ENCODE assay signal across 10 mouse cellular contexts in genomic region chr2:107519326-107519725, GRCm38 (mm10).
A peak's percentile ranks its signal among the peaks of the same experiment; 100 is the strongest.
DNase-seq lines count a peak whose midpoint lies in the region; ATAC-seq and TF ChIP-seq lines count a peak whose summit lies in the region.
"Had no signal": no experiment of that assay in that cellular context is flagged by ENCODE, and none has a peak within 500 bp of the region (broad histone marks: within the 10 kb centered on the region; RNA-seq: fewer than 3 reads in every experiment).

No protein-coding gene starts in this region.

- DNase-seq in lung, embryonic 14.5 days, result peak; percentile 7
- DNase-seq in lung, postnatal 36 days, result no peak
- DNase-seq in heart, adult 9 months (ENCODE audit: low spot score in 2 of 2), result peak; percentile 1 to 6
- DNase-seq in layer of hippocampus, postnatal 25 days (ENCODE audit: extremely low spot score in 1 of 2, low spot score in 1 of 2), result peak; percentile 19 to 27
- no peak for DNase-seq in gastrocnemius, adult 8-10 months (ENCODE audit: low spot score in 2 of 2)
- DNase-seq in T-cell, adult 2 months (ENCODE audit: low spot score), result no peak

- H3K4me2 ChIP-seq in lung, embryonic 14.5 days, result no peak overlapping the region
- H3K4me2 ChIP-seq in stomach, embryonic 14.5 days (replicated peaks; ENCODE audit: low read depth, low read length), result no peak overlapping the region
- no peak overlapping the region for H3K4me2 ChIP-seq in forebrain, embryonic 15.5 days (replicated peaks)
- H3K4me2 ChIP-seq: midbrain, embryonic 12.5 days had no signal

- TF ChIP-seq CTCF in lung, embryonic 14.5 days (IDR thresholded peaks at IDR 0.05; ENCODE audit: low read depth), result no peak

- H3K9ac ChIP-seq in lung, embryonic 14.5 days, result no peak overlapping the region
- H3K9ac ChIP-seq in stomach, embryonic 14.5 days (replicated peaks; ENCODE audit: low read depth, low read length), result no peak overlapping the region
- no peak overlapping the region for H3K9ac ChIP-seq in forebrain, embryonic 15.5 days (replicated peaks)
- H3K9ac ChIP-seq: midbrain, embryonic 12.5 days had no signal

- WGBS in lung, embryonic 14.5 days, result 44% methylated on average over 3 of the region's 3 CpGs
- WGBS in stomach, embryonic 14.5 days, result 46% methylated on average over 3 of the region's 3 CpGs
- 73% methylated on average over 3 of the region's 3 CpGs for WGBS in forebrain, embryonic 15.5 days

- H3K4me3 ChIP-seq in lung, embryonic 14.5 days (ENCODE audit: low read depth, low read length), result no peak overlapping the region
- H3K4me3 ChIP-seq in stomach, embryonic 14.5 days (ENCODE audit: low read depth, low read length), result no peak overlapping the region
- no peak overlapping the region for H3K4me3 ChIP-seq in forebrain, embryonic 15.5 days
- H3K4me3 ChIP-seq: embryonic facial prominence, embryonic 10.5 days; midbrain, embryonic 12.5 days had no signal

- H3K9me3 ChIP-seq in lung, embryonic 14.5 days (ENCODE audit: low read depth, low read length), result no peaks in the 10 kb centered on the region
- no peaks in the 10 kb centered on the region for H3K9me3 ChIP-seq in stomach, embryonic 14.5 days (ENCODE audit: control insufficient read depth, low read depth, low read length)
- H3K9me3 ChIP-seq in forebrain, embryonic 15.5 days, result 0 out of 2 replicates have a peak, but pooled peaks cover 4% of the 10 kb centered on the region
- H3K9me3 ChIP-seq: embryonic facial prominence, embryonic 10.5 days; midbrain, embryonic 12.5 days had no signal

- H3K27me3 ChIP-seq in lung, embryonic 14.5 days (ENCODE audit: insufficient read depth, low read length), result no peaks in the 10 kb centered on the region
- no peaks in the 10 kb centered on the region for H3K27me3 ChIP-seq in stomach, embryonic 14.5 days (ENCODE audit: control insufficient read depth, insufficient read depth, low read length)
- no peaks in the 10 kb centered on the region for H3K27me3 ChIP-seq in forebrain, embryonic 15.5 days
- H3K27me3 ChIP-seq: midbrain, embryonic 12.5 days had no signal

- ATAC-seq in lung, embryonic 14.5 days (ENCODE audit: insufficient read depth), result peak; percentile 73
- peak; percentile 65; the same call in 1 of the 2 replicates for ATAC-seq in stomach, embryonic 14.5 days (ENCODE audit: insufficient number of reproducible peaks, insufficient read depth, low FRiP score, low read depth)
- no peak for ATAC-seq in forebrain, embryonic 15.5 days (replicated peaks)

- no peaks in the 10 kb centered on the region for H3K36me3 ChIP-seq in lung, embryonic 14.5 days (ENCODE audit: insufficient read depth)
- H3K36me3 ChIP-seq in stomach, embryonic 14.5 days (ENCODE audit: control insufficient read depth, insufficient read depth, low read length), result no peaks in the 10 kb centered on the region
- no peaks in the 10 kb centered on the region for H3K36me3 ChIP-seq in forebrain, embryonic 15.5 days
- H3K36me3 ChIP-seq: embryonic facial prominence, embryonic 10.5 days; midbrain, embryonic 12.5 days had no signal

- H3K4me1 ChIP-seq in lung, embryonic 14.5 days (ENCODE audit: insufficient read depth), result no peaks in the 10 kb centered on the region
- no peaks in the 10 kb centered on the region for H3K4me1 ChIP-seq in stomach, embryonic 14.5 days (ENCODE audit: control insufficient read depth, insufficient read depth, low read length)
- no peaks in the 10 kb centered on the region for H3K4me1 ChIP-seq in forebrain, embryonic 15.5 days
- H3K4me1 ChIP-seq: embryonic facial prominence, embryonic 10.5 days; midbrain, embryonic 12.5 days had no signal

- no peak overlapping the region for H3K27ac ChIP-seq in lung, embryonic 14.5 days (ENCODE audit: low read depth)
- H3K27ac ChIP-seq in stomach, embryonic 14.5 days (ENCODE audit: low read length), result no peak overlapping the region
- H3K27ac ChIP-seq in forebrain, embryonic 15.5 days (replicated peaks), result no peak overlapping the region
- H3K27ac ChIP-seq: embryonic facial prominence, embryonic 10.5 days; midbrain, embryonic 12.5 days had no signal

Comparison
In these comparisons a context has a peak if more than half of its experiments do, and no peak if none do; other contexts are left out.
1. DNase-seq: peak in lung, embryonic 14.5 days (single experiment), heart, adult 9 months (2 of 2) and layer of hippocampus, postnatal 25 days (2 of 2); none in lung, postnatal 36 days (single experiment), gastrocnemius, adult 8-10 months (0 of 2) and T-cell, adult 2 months (single experiment).